In genomic region chr12:76179527-76179926, GRCm38 (mm10) we compare ENCODE assay signal across 27 mouse cellular contexts. TPM values are rescaled to one million over a fixed set of nuclear protein-coding genes. Genes with fewer than 3 reads are reported as not detected.
DNase-seq lines count a peak whose midpoint lies in the region; ATAC-seq and TF ChIP-seq lines count a peak whose summit lies in the region.
"Had no signal": no experiment of that assay in that cellular context is flagged by ENCODE, and none has a peak within 500 bp of the region (broad histone marks: within the 10 kb centered on the region; RNA-seq: fewer than 3 reads in every experiment).

No protein-coding gene starts in this region.

- peak; percentile 28 for DNase-seq in lung, embryonic 14.5 days
- DNase-seq in lung, postnatal 36 days: no peak
- DNase-seq: cerebellum, adult 18-20 months; cerebellum, adult 9-10 months; cerebellum, postnatal 14 days; gastrocnemius, postnatal 10 days; gastrocnemius, postnatal 36 days; heart, postnatal 10 days; heart, postnatal 4 days had no signal

- 41% methylated on average over 4 of the region's 4 CpGs for WGBS in lung, embryonic 14.5 days
- 43% methylated on average over 4 of the region's 4 CpGs for WGBS in intestine, embryonic 15.5 days
- 50% methylated on average over 4 of the region's 4 CpGs for WGBS in stomach, embryonic 16.5 days
- 68% methylated on average over 4 of the region's 4 CpGs for WGBS in neural tube, embryonic 15.5 days

- H3K36me3 ChIP-seq in lung, embryonic 14.5 days (ENCODE audit: insufficient read depth): no peaks in the 10 kb centered on the region
- H3K36me3 ChIP-seq in intestine, embryonic 15.5 days: no peaks in the 10 kb centered on the region
- H3K36me3 ChIP-seq in stomach, embryonic 16.5 days (ENCODE audit: control insufficient read depth, insufficient read depth, low read length): no peaks in the 10 kb centered on the region
- no peaks in the 10 kb centered on the region for H3K36me3 ChIP-seq in neural tube, embryonic 15.5 days
- H3K36me3 ChIP-seq: embryonic facial prominence, embryonic 12.5 days; forebrain, embryonic 10.5 days; heart, embryonic 12.5 days; heart, embryonic 15.5 days had no signal

- H3K9me3 ChIP-seq in lung, embryonic 14.5 days (ENCODE audit: low read depth, low read length): no peaks in the 10 kb centered on the region
- H3K9me3 ChIP-seq in intestine, embryonic 15.5 days: no peaks in the 10 kb centered on the region
- H3K9me3 ChIP-seq in stomach, embryonic 16.5 days (replicated peaks; ENCODE audit: control insufficient read depth, low read length): no peaks in the 10 kb centered on the region
- no peaks in the 10 kb centered on the region for H3K9me3 ChIP-seq in neural tube, embryonic 15.5 days (replicated peaks)
- H3K9me3 ChIP-seq: embryonic facial prominence, embryonic 12.5 days; forebrain, embryonic 10.5 days; forebrain, embryonic 13.5 days; heart, embryonic 12.5 days; heart, embryonic 15.5 days had no signal

- no peaks in the 10 kb centered on the region for H3K4me1 ChIP-seq in lung, embryonic 14.5 days (ENCODE audit: insufficient read depth)
- H3K4me1 ChIP-seq in intestine, embryonic 15.5 days (replicated peaks): peaks cover 8% of the 10 kb centered on the region
- H3K4me1 ChIP-seq in stomach, embryonic 16.5 days (ENCODE audit: control insufficient read depth, insufficient read depth, low read length): no peaks in the 10 kb centered on the region
- peaks cover 10% of the 10 kb centered on the region for H3K4me1 ChIP-seq in neural tube, embryonic 15.5 days
- H3K4me1 ChIP-seq: heart, embryonic 12.5 days had no signal

- TF ChIP-seq CTCF in lung, embryonic 14.5 days (IDR thresholded peaks at IDR 0.05; ENCODE audit: low read depth): no peak

- H3K9ac ChIP-seq in lung, embryonic 14.5 days: no peak overlapping the region
- H3K9ac ChIP-seq in intestine, embryonic 15.5 days: no peak overlapping the region
- no peak overlapping the region for H3K9ac ChIP-seq in stomach, embryonic 16.5 days (ENCODE audit: low read length)
- H3K9ac ChIP-seq in neural tube, embryonic 15.5 days (replicated peaks): no peak overlapping the region
- H3K9ac ChIP-seq: embryonic facial prominence, embryonic 12.5 days; forebrain, embryonic 13.5 days; heart, embryonic 12.5 days; heart, embryonic 15.5 days; hindbrain, embryonic 14.5 days had no signal

- H3K4me3 ChIP-seq in lung, embryonic 14.5 days (ENCODE audit: low read depth, low read length): no peak overlapping the region
- H3K4me3 ChIP-seq in intestine, embryonic 15.5 days (replicated peaks): no peak overlapping the region
- no peak overlapping the region for H3K4me3 ChIP-seq in stomach, embryonic 16.5 days (replicated peaks; ENCODE audit: low read length)
- H3K4me3 ChIP-seq in neural tube, embryonic 15.5 days (replicated peaks): no peak overlapping the region
- H3K4me3 ChIP-seq: embryonic facial prominence, embryonic 12.5 days; forebrain, embryonic 10.5 days; forebrain, embryonic 13.5 days; heart, embryonic 12.5 days; heart, embryonic 15.5 days had no signal

- H3K27me3 ChIP-seq in lung, embryonic 14.5 days (ENCODE audit: insufficient read depth, low read length): 0 out of 2 replicates have a peak, but pooled peaks cover 8% of the 10 kb centered on the region
- H3K27me3 ChIP-seq in intestine, embryonic 15.5 days (replicated peaks): peaks cover 3% of the 10 kb centered on the region; the same call in 1 of the 2 replicates
- no peaks in the 10 kb centered on the region for H3K27me3 ChIP-seq in stomach, embryonic 16.5 days (ENCODE audit: control insufficient read depth, insufficient read depth, low read length)
- 0 out of 2 replicates have a peak, but pooled peaks cover 3% of the 10 kb centered on the region for H3K27me3 ChIP-seq in neural tube, embryonic 15.5 days (replicated peaks)
- H3K27me3 ChIP-seq: embryonic facial prominence, embryonic 12.5 days; heart, embryonic 15.5 days had no signal

- H3K4me2 ChIP-seq in lung, embryonic 14.5 days: no peak overlapping the region
- no peak overlapping the region for H3K4me2 ChIP-seq in intestine, embryonic 15.5 days (replicated peaks)
- no peak overlapping the region for H3K4me2 ChIP-seq in stomach, embryonic 16.5 days (ENCODE audit: low read depth, low read length)
- H3K4me2 ChIP-seq in neural tube, embryonic 15.5 days: no peak overlapping the region
- H3K4me2 ChIP-seq: embryonic facial prominence, embryonic 12.5 days; forebrain, embryonic 13.5 days; heart, embryonic 12.5 days; heart, embryonic 15.5 days; hindbrain, embryonic 14.5 days had no signal

- ATAC-seq in lung, embryonic 14.5 days (ENCODE audit: insufficient read depth): 0 out of 2 replicates have a peak, but pooled peaks have one; percentile 26
- ATAC-seq in intestine, embryonic 15.5 days: peak; percentile 61
- peak; percentile 53; the same call in 1 of the 2 replicates for ATAC-seq in stomach, embryonic 16.5 days (ENCODE audit: insufficient read depth, low FRiP score)
- ATAC-seq in neural tube, embryonic 15.5 days (ENCODE audit: low FRiP score): no peak
- ATAC-seq in erythroblast, adult 5-6 weeks (replicated peaks; ENCODE audit: low FRiP score, poor library complexity, severe bottlenecking): no peak
- ATAC-seq: forebrain, embryonic 13.5 days; forebrain, embryonic 16.5 days; hindbrain, postnatal 0 days; inflammation-experienced regulatory T-cells, adult 6 months; Patski had no signal

- H3K27ac ChIP-seq in lung, embryonic 14.5 days (ENCODE audit: low read depth): no peak overlapping the region
- H3K27ac ChIP-seq in intestine, embryonic 15.5 days: no peak overlapping the region
- H3K27ac ChIP-seq in stomach, embryonic 16.5 days (ENCODE audit: low read length): no peak overlapping the region
- no peak overlapping the region for H3K27ac ChIP-seq in neural tube, embryonic 15.5 days (replicated peaks)
- H3K27ac ChIP-seq: embryonic facial prominence, embryonic 12.5 days; forebrain, embryonic 10.5 days; forebrain, embryonic 13.5 days; heart, embryonic 15.5 days; hindbrain, embryonic 14.5 days; hindbrain, postnatal 0 days had no signal

RNA-seq across cellular contexts. Expression of gene Esr2, which starts 2.5 kb away (rescaled TPM):
- polyA plus RNA-seq in lung, embryonic 14.5 days (2014; fragmentation: Nextera tagmentation; extraction: Ambion mirVana): 0.26 and 0.46 TPM in 2 replicates
- polyA plus RNA-seq in intestine, embryonic 15.5 days (2015; fragmentation: Nextera tagmentation; extraction: Ambion mirVana): 0.05 and 0.06 TPM in 2 replicates
- 0.06 TPM in 1 of 2 replicates, not detected in the other for polyA plus RNA-seq in stomach, embryonic 16.5 days (2015; fragmentation: Nextera tagmentation; extraction: Ambion mirVana)
- 0.11 and 0.17 TPM in 2 replicates for polyA plus RNA-seq in neural tube, embryonic 15.5 days (2015; fragmentation: Nextera tagmentation; extraction: Ambion mirVana)
- not detected in 2 replicates for total RNA-seq in erythroblast, adult 5-6 weeks (2015; ENCODE audit: low replicate concordance)
- not detected in 2 replicates for total RNA-seq in erythroblast, adult 5-6 weeks (2017; ENCODE audit: low replicate concordance)
- total RNA-seq: adrenal gland, postnatal 10 days; adrenal gland, postnatal 36 days; granulocyte monocyte progenitor cell, adult 5-6 weeks; heart, adult 8-10 months had no signal
- polyA plus RNA-seq: inflammation-experienced regulatory T-cells, adult 6 months; Patski had no signal

Comparison
In these comparisons a context has a peak if more than half of its experiments do, and no peak if none do; other contexts are left out.
1. ATAC-seq: peak in lung, embryonic 14.5 days (single experiment), intestine, embryonic 15.5 days (single experiment) and stomach, embryonic 16.5 days (single experiment); none in neural tube, embryonic 15.5 days (single experiment) and erythroblast, adult 5-6 weeks (single experiment).